Mouse (Mus musculus): ENCODE data around the gene Vgll4. TPM values are rescaled to one million over a fixed set of nuclear protein-coding genes. Genes with fewer than 3 reads are reported as not detected.

Gene Vgll4
- 68.8 and 83.0 TPM in 2 replicates for polyA plus RNA-seq (2014; fragmentation: Nextera tagmentation; extraction: Ambion mirVana)

DNA sequence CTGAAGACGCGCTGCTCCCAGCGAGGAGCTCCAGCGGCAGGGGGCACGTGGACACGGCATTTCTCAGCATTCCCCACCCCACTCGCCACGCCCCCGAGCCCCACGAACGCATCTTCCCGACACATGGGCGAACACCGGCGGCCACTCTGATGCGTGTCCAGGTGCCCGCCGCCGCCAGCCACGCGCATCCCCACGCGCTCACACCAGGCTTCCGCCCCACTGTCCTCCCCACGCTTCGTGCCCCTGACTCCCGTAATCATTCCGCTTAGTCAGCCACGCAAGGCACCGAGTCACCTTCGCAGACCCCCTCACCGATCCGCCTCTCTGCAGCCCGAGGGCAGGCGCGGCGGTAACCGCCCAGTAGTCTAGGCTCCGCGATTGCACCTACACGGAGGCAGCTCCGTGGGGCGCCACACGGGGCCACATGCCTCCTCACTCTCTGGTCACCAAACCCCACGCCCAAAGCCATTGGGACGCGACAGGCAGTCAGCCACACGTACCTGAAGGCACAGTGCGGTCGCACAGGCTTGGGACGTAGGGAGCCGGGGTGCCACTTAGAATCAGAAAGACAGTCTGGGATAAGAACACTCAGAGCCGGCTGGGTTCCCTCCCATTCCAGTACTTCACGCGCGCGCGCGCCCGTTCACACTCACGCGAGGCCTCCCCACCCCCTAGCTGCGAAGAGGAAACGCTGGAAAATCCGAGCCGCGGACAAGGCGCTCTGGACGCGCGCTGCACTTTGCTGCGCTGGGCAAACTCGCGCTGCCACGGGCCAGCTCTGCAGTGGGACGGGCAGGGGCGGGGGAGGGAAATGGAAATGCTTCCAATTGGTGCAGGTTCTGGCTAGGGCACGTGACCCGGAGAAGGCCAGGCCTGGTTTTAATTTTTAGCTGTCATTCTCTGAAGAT lies at the start of gene Vgll4:
Vgll4 (minus strand) TSS at position 782 of the 908 bp plus-strand sequence.
- Histone ChIP-seq H3K27ac (ENCODE audit: low read depth, low read length) (peak within 1 kb of the TSS; percentile 52; the same call in 1 of the 2 replicates), H3K9ac (ENCODE audit: low read depth, low read length) (peak within 1 kb of the TSS; percentile 70), H3K4me3 (ENCODE audit: low read length) (peak within 1 kb of the TSS; percentile 52), H3K4me1 (ENCODE audit: control insufficient read depth, insufficient read depth, low read length) (peaks cover 5% of the 10 kb centered on the region; the same call in 1 of the 2 replicates), H3K27me3 (ENCODE audit: control insufficient read depth, insufficient read depth, low read length) (no peaks in the 10 kb centered on the region), H3K36me3 (ENCODE audit: control insufficient read depth, insufficient read depth, low read length) (no peaks in the 10 kb centered on the region), H3K4me2 (replicated peaks; ENCODE audit: low read depth, low read length) (peak within 1 kb of the TSS; percentile 99), H3K9me3 (ENCODE audit: control insufficient read depth, low read length) (peaks cover 3% of the 10 kb centered on the region; the same call in 1 of the 2 replicates)
- under 1% methylated on average over 77 of the region's 79 CpGs for WGBS
- ATAC-seq (ENCODE audit: low FRiP score, low TSS enrichment), result peak; percentile 54

DNA sequence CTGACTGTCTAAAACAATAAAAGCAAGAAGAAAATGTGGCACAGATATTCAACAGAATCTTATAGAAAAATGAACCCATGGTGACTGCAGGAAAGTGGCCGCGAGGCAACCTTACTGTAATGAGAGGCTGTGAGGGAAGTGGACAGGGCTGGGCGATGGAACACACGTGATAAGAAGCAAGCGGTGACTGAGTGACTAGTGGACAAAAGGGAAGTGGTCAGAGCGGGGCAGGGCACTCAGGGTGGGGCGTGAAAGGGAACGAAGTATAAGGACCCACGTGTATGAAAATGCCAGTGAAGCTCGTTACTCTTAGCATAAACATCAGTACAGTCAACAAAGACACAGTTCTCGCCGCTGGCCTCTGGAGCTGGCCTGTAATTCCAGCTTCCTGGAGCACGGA lies 45.7 kb upstream of the Vgll4 start:
- Histone ChIP-seq H3K9me3 (ENCODE audit: control insufficient read depth, low read length) (no peaks in the 10 kb centered on the region), H3K27ac (ENCODE audit: low read depth, low read length) (no peak overlapping the region), H3K4me2 (replicated peaks; ENCODE audit: low read depth, low read length) (no peak overlapping the region), H3K36me3 (ENCODE audit: control insufficient read depth, insufficient read depth, low read length) (peaks cover 53% of the 10 kb centered on the region), H3K4me3 (ENCODE audit: low read length) (no peak overlapping the region), H3K9ac (ENCODE audit: low read depth, low read length) (no peak overlapping the region), H3K27me3 (ENCODE audit: control insufficient read depth, insufficient read depth, low read length) (no peaks in the 10 kb centered on the region), H3K4me1 (ENCODE audit: control insufficient read depth, insufficient read depth, low read length) (no peaks in the 10 kb centered on the region)
- no peak for ATAC-seq (ENCODE audit: low FRiP score, low TSS enrichment)
- WGBS, result 87% methylated on average over 13 of the region's 13 CpGs

DNA sequence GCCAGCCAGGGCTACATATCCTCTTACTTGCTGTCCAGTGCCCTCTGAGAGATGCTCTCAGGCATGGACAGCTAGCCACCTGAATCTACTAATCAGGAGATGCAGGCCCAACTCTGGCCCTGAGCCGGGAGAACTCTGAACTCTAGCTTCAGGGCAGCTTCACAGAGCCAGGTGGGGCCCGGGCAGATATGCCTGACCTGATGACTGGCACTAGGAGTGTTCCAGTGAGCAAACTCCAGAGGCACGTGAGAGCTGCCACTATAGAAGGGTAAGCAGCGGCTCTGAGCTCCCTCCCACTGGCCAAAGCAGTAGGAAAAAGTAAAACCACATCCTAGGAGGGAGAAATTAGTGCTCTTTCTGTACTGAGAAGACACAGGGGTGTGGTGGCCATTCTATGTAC lies 43.8 kb upstream of the Vgll4 start:
- Histone ChIP-seq H3K9me3 (ENCODE audit: control insufficient read depth, low read length) (no peaks in the 10 kb centered on the region), H3K4me1 (ENCODE audit: control insufficient read depth, insufficient read depth, low read length) (no peaks in the 10 kb centered on the region), H3K4me3 (ENCODE audit: low read length) (no peak overlapping the region), H3K36me3 (ENCODE audit: control insufficient read depth, insufficient read depth, low read length) (peaks cover 55% of the 10 kb centered on the region), H3K9ac (ENCODE audit: low read depth, low read length) (no peak overlapping the region), H3K27ac (ENCODE audit: low read depth, low read length) (no peak overlapping the region), H3K4me2 (replicated peaks; ENCODE audit: low read depth, low read length) (no peak overlapping the region), H3K27me3 (ENCODE audit: control insufficient read depth, insufficient read depth, low read length) (no peaks in the 10 kb centered on the region)
- no peak for ATAC-seq (ENCODE audit: low FRiP score, low TSS enrichment)
- WGBS, result 88% methylated on average over 4 of the region's 4 CpGs

DNA sequence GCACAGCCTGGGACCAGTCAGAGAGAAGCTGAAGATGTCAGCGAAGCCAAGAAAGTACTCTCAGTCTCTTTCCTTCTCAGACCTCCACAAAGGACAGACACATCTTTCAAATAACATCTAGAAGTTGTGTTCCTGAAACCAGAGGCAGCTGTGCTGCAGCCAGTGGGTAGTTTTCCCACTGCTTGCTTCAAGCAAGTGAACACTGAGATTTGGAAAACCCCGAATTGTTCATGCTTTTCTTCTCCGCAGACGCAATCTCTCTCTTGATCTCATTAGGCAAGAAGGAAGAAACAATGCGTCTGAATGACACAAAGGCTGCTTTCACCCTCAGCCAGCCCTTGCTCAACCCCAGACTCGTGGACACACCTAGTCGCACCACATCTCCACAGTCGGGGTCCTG lies 42.0 kb upstream of the Vgll4 start:
- Histone ChIP-seq H3K27ac (ENCODE audit: low read depth, low read length) (no peak overlapping the region), H3K36me3 (ENCODE audit: control insufficient read depth, insufficient read depth, low read length) (peaks cover 43% of the 10 kb centered on the region), H3K9me3 (ENCODE audit: control insufficient read depth, low read length) (no peaks in the 10 kb centered on the region), H3K4me2 (replicated peaks; ENCODE audit: low read depth, low read length) (no peak overlapping the region), H3K4me1 (ENCODE audit: control insufficient read depth, insufficient read depth, low read length) (no peaks in the 10 kb centered on the region), H3K9ac (ENCODE audit: low read depth, low read length) (no peak overlapping the region), H3K27me3 (ENCODE audit: control insufficient read depth, insufficient read depth, low read length) (no peaks in the 10 kb centered on the region), H3K4me3 (ENCODE audit: low read length) (no peak overlapping the region)
- no peak for ATAC-seq (ENCODE audit: low FRiP score, low TSS enrichment)
- 84% methylated on average over 8 of the region's 8 CpGs for WGBS

DNA sequence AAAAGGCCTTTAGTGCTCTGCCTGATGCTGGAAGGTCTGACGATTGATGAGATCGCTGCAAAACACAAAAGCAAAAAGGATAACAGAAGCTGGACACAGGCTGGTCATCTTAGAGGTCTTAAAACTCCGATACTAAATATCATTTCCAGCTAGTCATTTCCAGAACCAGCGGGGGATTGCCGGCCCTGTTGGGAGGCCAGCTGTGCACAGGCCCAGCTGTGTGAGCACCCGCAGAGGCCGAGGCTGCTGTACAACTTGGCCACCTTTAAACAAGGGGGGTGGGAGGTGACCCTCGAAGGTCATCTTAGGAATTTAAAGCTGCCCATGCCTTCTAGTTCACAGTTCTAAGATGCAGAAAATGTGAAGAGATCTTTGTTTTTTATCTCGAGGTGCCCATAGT lies 41.0 kb upstream of the Vgll4 start:
- no peak for ATAC-seq (ENCODE audit: low FRiP score, low TSS enrichment)
- Histone ChIP-seq H3K27ac (ENCODE audit: low read depth, low read length) (no peak overlapping the region), H3K36me3 (ENCODE audit: control insufficient read depth, insufficient read depth, low read length) (peaks cover 43% of the 10 kb centered on the region), H3K4me2 (replicated peaks; ENCODE audit: low read depth, low read length) (no peak overlapping the region), H3K27me3 (ENCODE audit: control insufficient read depth, insufficient read depth, low read length) (no peaks in the 10 kb centered on the region), H3K4me1 (ENCODE audit: control insufficient read depth, insufficient read depth, low read length) (no peaks in the 10 kb centered on the region), H3K9me3 (ENCODE audit: control insufficient read depth, low read length) (no peaks in the 10 kb centered on the region), H3K9ac (ENCODE audit: low read depth, low read length) (no peak overlapping the region), H3K4me3 (ENCODE audit: low read length) (no peak overlapping the region)
- 72% methylated on average over 9 of the region's 9 CpGs for WGBS

DNA sequence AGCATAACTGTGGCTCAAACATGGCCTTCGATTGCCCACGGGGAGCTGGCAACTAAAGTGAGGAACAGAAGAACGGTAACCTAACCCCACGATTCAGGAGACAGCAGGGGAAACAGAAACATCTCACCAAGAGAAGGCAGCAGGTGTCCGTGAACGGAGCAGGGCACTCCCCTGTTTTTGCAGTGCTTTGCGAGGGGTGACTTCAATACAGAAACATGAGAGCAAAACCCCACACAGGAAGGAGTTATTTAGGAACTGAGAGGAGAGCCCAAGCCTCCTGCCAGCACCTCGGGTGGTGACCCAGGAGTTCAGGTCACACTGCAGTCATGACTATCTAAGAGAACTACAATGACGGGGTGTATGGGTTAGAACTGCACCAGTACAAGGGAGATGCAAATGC lies 40.5 kb upstream of the Vgll4 start:
- Histone ChIP-seq H3K36me3 (ENCODE audit: control insufficient read depth, insufficient read depth, low read length) (peaks cover 38% of the 10 kb centered on the region), H3K4me1 (ENCODE audit: control insufficient read depth, insufficient read depth, low read length) (no peaks in the 10 kb centered on the region), H3K27ac (ENCODE audit: low read depth, low read length) (no peak overlapping the region), H3K4me2 (replicated peaks; ENCODE audit: low read depth, low read length) (no peak overlapping the region), H3K9me3 (ENCODE audit: control insufficient read depth, low read length) (no peaks in the 10 kb centered on the region), H3K27me3 (ENCODE audit: control insufficient read depth, insufficient read depth, low read length) (no peaks in the 10 kb centered on the region), H3K4me3 (ENCODE audit: low read length) (no peak overlapping the region), H3K9ac (ENCODE audit: low read depth, low read length) (no peak overlapping the region)
- whole genome bisulfite sequencing, result 57% methylated on average over 9 of the region's 9 CpGs
- ATAC-seq (ENCODE audit: low FRiP score, low TSS enrichment), result no peak

DNA sequence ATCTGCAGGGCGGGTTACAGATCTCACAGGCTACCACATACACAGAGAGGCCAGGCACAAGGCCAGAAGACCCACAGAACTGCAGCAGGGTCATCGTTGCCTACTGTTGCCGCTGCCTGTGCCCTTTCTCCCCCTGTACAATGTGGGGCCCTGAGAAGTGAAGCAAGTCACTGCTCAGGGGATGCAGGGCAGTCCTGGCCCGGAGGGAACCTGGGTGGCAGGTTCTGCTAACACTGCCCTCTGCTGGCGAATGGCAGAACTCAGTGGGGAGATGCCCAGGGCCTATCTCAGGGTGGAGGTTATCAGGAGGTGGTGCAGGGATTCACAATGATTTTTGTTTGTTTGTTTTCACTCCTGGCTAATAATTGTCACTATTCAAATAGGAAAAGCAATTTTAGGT lies 37.9 kb upstream of the Vgll4 start:
- H3K27ac ChIP-seq (ENCODE audit: low read depth, low read length), result no peak overlapping the region
- H3K9ac ChIP-seq (ENCODE audit: low read depth, low read length), result no peak overlapping the region
- 0 out of 2 replicates have a peak, but pooled peaks have one; percentile 68 for ATAC-seq (ENCODE audit: low FRiP score, low TSS enrichment)
- no peaks in the 10 kb centered on the region for H3K27me3 ChIP-seq (ENCODE audit: control insufficient read depth, insufficient read depth, low read length)
- 30% methylated on average over 5 of the region's 5 CpGs for WGBS
- H3K4me1 ChIP-seq (ENCODE audit: control insufficient read depth, insufficient read depth, low read length), result no peaks in the 10 kb centered on the region
- peaks cover 30% of the 10 kb centered on the region for H3K36me3 ChIP-seq (ENCODE audit: control insufficient read depth, insufficient read depth, low read length)
- no peak overlapping the region for H3K4me2 ChIP-seq (replicated peaks; ENCODE audit: low read depth, low read length)
- no peak overlapping the region for H3K4me3 ChIP-seq (ENCODE audit: low read length)
- no peaks in the 10 kb centered on the region for H3K9me3 ChIP-seq (ENCODE audit: control insufficient read depth, low read length)

DNA sequence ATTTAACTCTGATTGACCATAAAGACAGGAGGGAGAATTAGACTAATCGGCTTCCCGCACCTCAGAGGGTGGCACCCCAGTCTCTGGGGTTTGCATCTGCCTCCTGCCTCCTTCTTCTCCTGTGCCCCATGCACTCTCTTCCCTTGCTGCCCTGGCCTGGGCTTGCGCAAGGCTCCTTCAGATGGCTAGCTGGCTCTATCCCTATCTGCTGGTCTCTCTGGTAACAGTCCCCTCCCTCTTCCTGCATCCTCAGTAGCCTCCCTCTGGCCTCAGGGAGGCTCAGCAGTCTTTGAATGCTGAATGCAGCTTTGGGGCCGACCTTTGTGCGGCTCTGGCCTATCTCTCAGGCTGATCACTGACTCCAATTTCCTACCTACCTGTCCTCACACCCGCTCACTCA lies 37.2 kb upstream of the Vgll4 start:
- no peaks in the 10 kb centered on the region for H3K9me3 ChIP-seq (ENCODE audit: control insufficient read depth, low read length)
- H3K4me2 ChIP-seq (replicated peaks; ENCODE audit: low read depth, low read length), result no peak overlapping the region
- no peak for ATAC-seq (ENCODE audit: low FRiP score, low TSS enrichment)
- no peak overlapping the region for H3K9ac ChIP-seq (ENCODE audit: low read depth, low read length)
- H3K4me3 ChIP-seq (ENCODE audit: low read length), result no peak overlapping the region
- H3K36me3 ChIP-seq (ENCODE audit: control insufficient read depth, insufficient read depth, low read length), result peaks cover 22% of the 10 kb centered on the region; the same call in 1 of the 2 replicates
- no peaks in the 10 kb centered on the region for H3K4me1 ChIP-seq (ENCODE audit: control insufficient read depth, insufficient read depth, low read length)
- no peaks in the 10 kb centered on the region for H3K27me3 ChIP-seq (ENCODE audit: control insufficient read depth, insufficient read depth, low read length)
- no peak overlapping the region for H3K27ac ChIP-seq (ENCODE audit: low read depth, low read length)
- 66% methylated on average over 6 of the region's 6 CpGs for WGBS

DNA sequence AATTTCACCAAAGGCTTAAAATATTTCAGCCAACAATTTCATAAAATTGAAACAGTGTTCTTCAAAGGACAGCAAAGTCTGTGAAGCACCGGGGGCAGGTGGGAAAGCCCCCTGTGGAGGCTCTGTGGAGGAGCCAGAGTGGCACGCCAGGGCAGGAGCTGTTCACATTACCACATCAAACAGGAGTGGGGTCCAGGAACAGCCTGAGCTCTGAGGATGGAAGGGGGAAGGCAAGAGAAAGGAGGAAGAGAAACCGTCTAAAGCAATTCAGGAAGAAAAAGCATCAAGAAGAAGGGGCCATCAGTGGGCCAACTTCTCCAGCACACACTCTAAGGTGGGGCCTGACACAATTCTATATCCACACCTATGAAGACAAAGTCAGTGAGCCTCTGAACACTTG lies 36.3 kb upstream of the Vgll4 start:
- Histone ChIP-seq H3K9ac (ENCODE audit: low read depth, low read length) (no peak overlapping the region), H3K4me1 (ENCODE audit: control insufficient read depth, insufficient read depth, low read length) (no peaks in the 10 kb centered on the region), H3K36me3 (ENCODE audit: control insufficient read depth, insufficient read depth, low read length) (peaks cover 15% of the 10 kb centered on the region; the same call in 1 of the 2 replicates), H3K4me3 (ENCODE audit: low read length) (no peak overlapping the region), H3K9me3 (ENCODE audit: control insufficient read depth, low read length) (no peaks in the 10 kb centered on the region), H3K27me3 (ENCODE audit: control insufficient read depth, insufficient read depth, low read length) (no peaks in the 10 kb centered on the region), H3K27ac (ENCODE audit: low read depth, low read length) (no peak overlapping the region), H3K4me2 (replicated peaks; ENCODE audit: low read depth, low read length) (no peak overlapping the region)
- WGBS, result 59% methylated on average over 3 of the region's 3 CpGs
- no peak for ATAC-seq (ENCODE audit: low FRiP score, low TSS enrichment)

All from kidney, embryonic 14.5 days (tissue).